Mouse (Mus musculus): ENCODE data around the gene Krt76. TPM values are rescaled to one million over a fixed set of nuclear protein-coding genes. Genes with fewer than 3 reads are reported as not detected.

The Krt76 gene
- total RNA-seq (2023) = not detected in 4 replicates

GRCm38 (mm10) chr15:101892820-101893219, at the start of gene Krt76:
Krt76 (minus strand) TSS chr15:101892920.

GRCm38 (mm10) chr15:101940274-101940829, 47.6 kb upstream of the Krt76 start, which contains the start of gene Krt79:
Krt79 (minus strand) TSS chr15:101940324.

GRCm38 (mm10) chr15:101924635-101925034, 31.9 kb upstream of the Krt76 start, which contains the start of gene Krt4:
Krt4 (minus strand) TSS chr15:101924735.

GRCm38 (mm10) chr15:101869431-101869830, 23.3 kb downstream of the Krt76 start, which contains the start of gene Krt77:
Krt77 (minus strand) TSS chr15:101869705.

GRCm38 (mm10) chr15:101850694-101851093, 42.0 kb downstream of the Krt76 start, which contains the start of gene Krt1:
Krt1 (minus strand) TSS chr15:101850794.

Other genes with a start within 250 kb of the Krt76 start
- not detected in 4 replicates for gene Gm5478, start 245.5 kb downstream of the Krt76 start, total RNA-seq (2023)
- gene Krt6b, start 212.6 kb downstream of the Krt76 start, total RNA-seq (2023) = not detected in 4 replicates
- gene Krt6a, start 198.6 kb downstream of the Krt76 start, total RNA-seq (2023) = not detected in 4 replicates
- gene Krt5, start 180.0 kb downstream of the Krt76 start, total RNA-seq (2023) = not detected in 4 replicates
- not detected in 4 replicates for gene Krt71, start 149.8 kb downstream of the Krt76 start, total RNA-seq (2023)
- gene Krt72, start 106.5 kb downstream of the Krt76 start, total RNA-seq (2023) = not detected in 4 replicates
- not detected in 4 replicates for gene Krt73, start 90.6 kb downstream of the Krt76 start, total RNA-seq (2023)
- gene Krt2, start 74.8 kb downstream of the Krt76 start, total RNA-seq (2023) = not detected in 4 replicates
- gene Krt1, start 42.1 kb downstream of the Krt76 start, total RNA-seq (2023) = not detected in 4 replicates
- gene Krt77, start 23.2 kb downstream of the Krt76 start, total RNA-seq (2023) = not detected in 4 replicates
- not detected in 4 replicates for gene Krt4, start 31.8 kb upstream of the Krt76 start, total RNA-seq (2023)
- gene Krt79, start 47.4 kb upstream of the Krt76 start, total RNA-seq (2023) = not detected in 4 replicates
- gene Krt78, start 61.4 kb upstream of the Krt76 start, total RNA-seq (2023) = not detected in 4 replicates
- not detected in 4 replicates for gene Krt8, start 111.6 kb upstream of the Krt76 start, total RNA-seq (2023)
- gene Krt18, start 135.3 kb upstream of the Krt76 start, total RNA-seq (2023) = not detected in 4 replicates
- 227 to 240 TPM (median 233 TPM) in 4 replicates for gene Eif4b, start 180.9 kb upstream of the Krt76 start, total RNA-seq (2023)
- gene Tns2, start 207.5 kb upstream of the Krt76 start, total RNA-seq (2023) = 0.18 to 4.5 TPM (median 0.52 TPM) in 4 replicates
- gene Spryd3, start 243.3 kb upstream of the Krt76 start, total RNA-seq (2023) = 36.3 to 41.8 TPM (median 36.9 TPM) in 4 replicates